Mouse (Mus musculus) liver (tissue): ENCODE data around the gene Fars2.
A peak's percentile ranks its signal among the peaks of the same experiment; 100 is the strongest.
"Not testable (repeated sequence)": the region's sequence is repeated elsewhere in the genome, so short reads cannot be mapped to it uniquely, and the experiment has no call there.

ENCODE experiments used
- DNase-seq: peaks from one replicate; pipeline ENCODE4 v3.0.0-alpha.2; 2020; ENCODE audit warnings: mixed read lengths

Fars2 gene

DNA sequence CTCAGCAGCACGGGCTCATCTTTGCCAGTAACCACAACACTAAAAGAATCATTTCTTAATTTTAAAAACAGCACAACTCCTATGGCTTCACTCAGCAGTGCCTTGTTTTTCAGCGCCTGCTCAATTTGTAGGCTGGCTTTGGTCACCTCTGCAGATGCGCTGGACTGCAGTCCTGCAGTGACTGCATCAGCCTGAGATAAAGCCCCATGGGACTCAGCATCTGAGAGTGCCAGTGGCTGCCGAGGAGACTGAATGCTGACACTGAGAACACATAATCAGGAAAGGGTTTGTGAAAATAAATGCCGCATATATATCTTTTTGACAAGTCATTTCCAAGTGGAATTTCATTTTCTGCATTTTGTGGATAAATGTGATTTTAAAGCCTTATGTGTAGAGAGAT is 268.9 kb downstream of the Fars2 start:
- no peak for DNase-seq

DNA sequence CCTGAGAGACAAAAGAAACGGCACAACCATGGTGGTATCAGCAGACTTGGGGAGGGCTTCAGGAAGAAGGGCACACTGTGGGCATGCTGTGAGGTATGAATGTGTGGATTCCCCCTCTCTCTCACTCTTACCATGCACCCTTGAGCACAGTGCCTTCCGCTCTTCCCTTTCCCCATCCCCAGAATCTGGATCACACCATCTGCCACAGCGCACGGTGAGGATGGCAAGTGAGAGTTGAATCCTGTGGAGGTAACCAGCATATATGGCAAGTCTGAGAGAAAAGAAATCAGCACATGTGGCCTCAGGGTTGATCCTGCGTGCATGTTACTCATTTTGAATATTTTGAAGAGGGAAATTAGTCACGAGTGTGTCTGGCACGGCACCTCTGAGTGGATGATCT is 274.7 kb downstream of the Fars2 start:
- no peak for DNase-seq

DNA sequence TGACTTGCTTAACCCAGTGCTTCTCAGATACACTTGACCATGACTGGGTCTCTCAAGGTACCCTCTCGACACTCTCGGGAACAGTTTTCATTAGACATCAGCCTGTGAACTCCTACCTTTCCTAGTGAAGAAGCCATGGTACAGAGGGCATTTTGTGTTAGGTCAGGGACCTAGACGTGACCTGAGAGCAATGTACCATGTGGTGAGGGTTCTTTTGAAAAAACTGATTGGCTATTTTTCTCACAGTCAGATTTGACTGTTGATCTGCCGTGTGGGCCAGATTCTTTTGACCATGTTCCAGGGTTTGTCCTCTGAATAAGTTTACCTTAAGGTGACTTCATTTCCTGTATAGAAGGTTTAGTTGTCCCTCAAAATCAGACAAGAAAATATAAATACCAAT is 275.5 kb downstream of the Fars2 start:
- no peak for DNase-seq

DNA sequence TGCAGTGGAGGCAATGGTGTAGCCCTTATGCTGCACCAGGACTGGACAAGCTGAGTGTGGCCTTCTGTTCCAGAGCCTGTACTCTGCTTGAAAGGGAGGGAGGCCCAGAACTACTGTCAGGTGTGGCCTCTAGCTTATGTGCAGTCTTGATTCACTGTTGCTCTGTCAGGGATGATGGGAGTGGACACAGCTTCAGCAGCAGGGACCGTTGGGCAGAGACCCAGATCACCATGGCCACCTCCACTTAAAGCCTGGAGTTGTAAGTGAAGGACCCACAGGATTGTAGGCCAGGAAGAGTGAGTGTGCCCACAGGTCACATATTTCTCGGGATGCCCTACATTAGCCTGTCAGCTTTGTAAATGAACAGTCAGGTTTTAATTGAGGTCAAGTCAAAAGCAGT is 283.8 kb downstream of the Fars2 start:
- DNase-seq, result no peak

DNA sequence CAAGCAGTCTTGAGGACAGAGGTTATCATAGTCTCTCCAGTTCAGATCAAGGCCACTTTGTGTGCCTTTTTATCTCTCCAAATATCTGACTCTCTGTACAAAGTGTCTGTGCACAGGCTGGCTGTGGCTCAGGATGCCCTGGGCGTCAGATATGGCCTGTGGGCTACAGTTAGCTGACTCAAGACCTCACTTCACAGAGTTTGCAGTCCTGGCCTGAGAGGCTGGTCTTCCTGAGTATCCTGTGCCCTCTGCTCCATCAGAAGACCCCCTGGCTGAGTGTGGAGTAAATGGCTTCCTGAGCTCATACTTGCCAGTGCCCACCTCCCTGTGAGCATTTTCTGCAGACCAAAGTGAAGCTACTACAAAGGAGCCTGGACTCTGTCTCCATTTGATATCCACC is 296.1 kb downstream of the Fars2 start:
- no peak for DNase-seq

DNA sequence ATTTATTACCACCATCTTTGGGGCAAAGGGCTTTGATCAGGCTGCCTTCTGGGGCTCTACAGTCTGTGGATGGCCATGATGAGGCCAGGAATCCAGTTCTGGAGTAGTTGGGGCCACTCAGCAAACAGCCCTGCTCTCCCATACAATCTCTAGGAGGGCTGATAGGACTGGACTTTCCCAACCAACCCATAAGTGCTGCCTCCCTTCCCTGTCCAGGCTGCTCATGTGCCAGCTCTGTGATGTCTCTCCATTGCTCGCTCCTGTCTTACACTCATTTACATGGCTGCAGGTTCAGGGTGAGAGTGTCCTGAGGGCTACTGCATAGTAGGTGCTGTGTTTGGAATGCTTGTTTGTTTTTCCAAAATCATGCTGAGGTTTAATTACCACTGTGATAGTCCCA is 298.0 kb downstream of the Fars2 start:
- no peak for DNase-seq

DNA sequence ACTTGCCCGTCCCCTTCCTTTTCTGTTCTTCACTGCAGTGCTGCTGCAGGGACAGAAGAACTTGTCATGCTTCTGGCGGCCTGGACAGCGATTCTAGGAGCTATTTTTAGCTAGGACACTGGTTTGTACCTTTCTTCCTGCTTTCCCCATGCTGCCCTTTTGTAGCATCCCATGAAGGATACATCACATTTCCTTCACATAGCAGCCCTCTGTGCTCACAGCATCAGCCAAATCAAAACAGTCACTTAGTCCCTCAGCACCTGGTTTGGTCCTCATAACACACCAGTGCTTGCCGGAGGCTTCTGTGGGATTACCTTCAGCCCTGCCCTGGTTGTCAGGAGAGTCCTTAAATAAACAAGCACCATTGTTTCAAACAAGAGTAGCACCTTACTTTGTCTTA is 299.3 kb downstream of the Fars2 start:
- DNase-seq, result no peak

DNA sequence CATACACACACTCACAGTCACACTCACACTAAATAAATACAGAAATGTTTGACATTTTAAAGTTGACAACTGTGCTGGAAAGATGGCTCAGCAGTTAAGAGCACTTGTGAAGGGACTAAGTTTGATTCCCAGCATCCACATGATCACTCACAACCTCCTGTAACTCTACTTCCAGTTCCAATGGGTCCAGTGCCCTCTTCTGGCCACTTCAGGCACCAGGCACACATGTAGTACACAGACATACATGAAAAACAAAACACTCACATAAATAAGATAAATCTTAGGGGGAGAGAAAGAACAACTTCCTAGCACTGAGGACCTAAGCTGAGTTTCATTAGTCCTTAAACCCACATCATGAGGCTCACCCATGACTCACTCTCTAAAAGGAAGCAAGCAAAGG is 302.1 kb downstream of the Fars2 start:
- DNase-seq, result no peak

DNA sequence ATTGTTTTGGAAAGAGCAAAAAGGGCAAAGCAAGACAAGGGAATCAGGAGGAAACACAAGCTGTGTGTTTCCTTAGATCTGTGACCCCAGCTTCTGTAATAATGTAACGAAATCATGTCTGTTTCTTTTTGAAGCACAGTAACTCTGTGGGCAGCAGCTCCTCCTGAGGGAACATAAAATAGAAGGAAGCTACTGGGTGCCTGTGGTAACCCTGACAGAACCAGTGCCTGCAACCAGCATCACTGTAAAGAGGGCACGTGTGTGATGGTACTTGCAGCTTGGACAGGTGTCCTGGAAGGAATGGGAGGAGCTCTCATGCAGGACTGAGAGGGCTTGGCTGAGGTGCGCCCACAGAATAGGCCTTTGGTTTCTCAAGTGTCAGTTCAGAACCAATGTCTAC is 305.2 kb downstream of the Fars2 start:
- no peak for DNase-seq

DNA sequence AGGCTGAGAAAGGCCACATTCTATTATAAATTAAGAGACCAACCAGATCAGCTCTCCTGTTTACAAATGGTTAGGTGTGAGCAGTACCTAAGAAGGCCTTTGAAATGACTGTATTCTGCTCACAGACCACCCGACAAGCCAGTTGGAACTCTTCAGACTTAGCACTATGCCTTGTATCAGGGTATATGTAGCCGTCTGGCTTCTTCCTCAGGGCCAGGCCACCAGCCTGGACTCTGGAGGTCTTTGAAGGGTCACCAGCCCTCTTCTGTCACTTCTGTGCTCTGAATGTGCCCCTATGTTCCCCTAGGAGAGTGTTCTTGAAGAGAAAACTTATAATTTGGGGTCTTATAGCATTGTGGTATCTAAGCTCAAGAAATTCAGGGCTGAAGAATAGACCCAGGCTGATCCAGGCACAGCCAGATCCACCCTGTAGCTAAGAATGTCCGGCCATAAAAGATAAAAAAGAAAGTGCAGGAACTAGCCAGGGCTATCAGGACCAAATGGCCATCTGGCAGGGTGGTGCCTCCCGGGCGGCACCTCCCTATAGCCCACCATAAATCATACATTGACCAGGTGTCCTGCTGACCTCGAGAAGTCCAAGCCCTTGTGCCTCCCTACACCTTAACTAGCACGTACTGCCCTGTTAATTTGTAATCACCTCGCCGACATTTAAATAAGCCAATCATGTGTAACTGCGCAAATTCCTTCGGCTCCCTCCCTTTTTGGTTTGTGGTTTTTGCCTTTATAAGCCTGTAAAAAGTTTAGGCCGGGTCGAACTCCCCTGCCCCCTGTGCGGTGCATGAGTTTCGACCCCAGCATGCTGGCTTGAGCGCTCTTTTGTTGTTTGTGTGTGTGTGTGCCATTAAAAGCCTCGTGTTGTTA is 308.9 kb downstream of the Fars2 start:
- not testable (repeated sequence) for DNase-seq

DNA sequence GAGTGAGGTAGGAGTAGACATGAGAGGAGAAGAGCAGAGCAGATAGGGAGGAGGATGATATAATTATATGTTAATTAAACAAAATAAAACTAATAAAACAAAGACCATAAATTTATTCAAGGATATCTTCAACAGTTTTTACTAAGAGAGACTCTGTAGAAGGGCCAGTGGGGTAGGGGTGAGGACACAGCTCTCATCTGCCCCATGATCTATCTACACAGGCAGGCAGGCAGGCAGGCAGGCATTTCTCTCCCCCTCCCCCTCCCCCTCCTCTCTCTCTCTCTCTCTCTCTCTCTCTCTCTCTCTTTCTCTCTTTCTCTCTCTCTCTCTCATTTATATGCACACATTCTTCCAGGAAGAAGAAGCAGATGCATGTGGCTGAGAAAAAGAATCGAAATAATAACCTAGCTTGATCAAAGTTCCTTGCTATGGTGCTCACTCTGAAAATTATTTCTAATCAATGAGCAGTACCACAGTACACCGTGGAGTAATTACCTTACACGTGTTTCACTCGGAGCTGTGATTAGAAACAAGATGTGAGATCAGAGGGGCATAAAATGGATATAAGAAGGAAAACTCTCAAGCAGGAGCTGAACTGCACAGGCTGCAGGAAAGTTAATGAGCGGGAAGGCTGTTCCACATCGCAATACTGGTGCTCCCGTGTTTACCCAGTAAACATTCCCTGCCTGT is 312.4 kb downstream of the Fars2 start:
- no peak for DNase-seq

DNA sequence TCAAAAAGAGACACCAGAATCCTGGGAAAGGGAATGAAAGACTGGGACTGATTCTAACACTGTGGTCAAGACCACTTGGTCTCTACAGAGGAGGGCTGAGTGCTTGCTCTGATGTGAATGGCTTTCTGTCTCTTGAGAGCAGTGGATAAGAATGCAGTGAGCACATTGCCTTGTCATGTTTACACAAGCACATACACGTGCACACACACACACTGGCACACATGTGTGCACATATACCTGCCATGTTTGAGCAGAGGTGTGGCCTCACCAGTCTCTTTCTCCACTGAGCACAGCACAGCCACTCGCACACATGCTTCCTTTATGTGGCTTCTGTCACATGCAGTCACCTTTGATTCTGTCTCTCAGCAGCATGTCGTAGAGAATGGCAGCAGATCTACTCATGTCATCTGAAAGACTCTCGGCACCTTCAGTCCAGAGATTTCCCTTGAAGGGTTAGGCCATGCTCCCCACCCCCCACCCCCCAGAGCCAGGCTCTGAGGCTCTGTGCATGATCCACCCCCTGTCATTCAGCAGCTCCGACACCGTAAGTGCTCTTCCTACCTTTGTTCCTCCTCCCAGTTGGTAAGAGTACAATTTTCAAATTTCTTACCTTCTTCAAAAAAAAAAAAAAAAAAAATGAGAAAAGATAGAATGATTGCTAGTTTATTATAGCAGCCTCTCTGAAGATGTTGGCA is 313.4 kb downstream of the Fars2 start:
- DNase-seq, result no peak

DNA sequence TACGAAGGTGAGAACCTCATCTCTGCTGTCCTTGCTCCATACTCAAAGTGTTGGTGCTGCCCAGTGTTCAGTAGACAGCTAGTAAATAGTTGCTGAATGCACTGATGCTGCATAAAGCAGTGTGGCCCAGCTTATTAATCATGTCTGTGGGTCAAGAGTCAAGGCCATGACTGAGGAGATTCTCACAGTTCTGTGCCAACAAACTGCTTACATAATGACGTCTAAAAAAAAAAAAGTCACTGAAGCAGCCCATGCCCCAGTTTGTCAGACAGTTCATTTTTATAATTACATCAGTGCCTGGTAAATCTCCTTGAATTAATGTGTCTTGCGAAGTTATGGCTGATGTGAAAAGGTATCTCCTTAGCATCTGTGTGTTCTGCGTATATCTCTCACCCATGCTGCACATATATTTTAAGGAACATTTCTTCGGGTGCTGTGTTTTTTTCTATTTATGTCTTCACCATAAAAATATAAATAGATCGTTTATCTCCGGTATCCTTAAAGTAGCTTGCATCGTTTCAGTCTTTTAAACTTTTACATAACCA is 314.8 kb downstream of the Fars2 start:
- no peak for DNase-seq

DNA sequence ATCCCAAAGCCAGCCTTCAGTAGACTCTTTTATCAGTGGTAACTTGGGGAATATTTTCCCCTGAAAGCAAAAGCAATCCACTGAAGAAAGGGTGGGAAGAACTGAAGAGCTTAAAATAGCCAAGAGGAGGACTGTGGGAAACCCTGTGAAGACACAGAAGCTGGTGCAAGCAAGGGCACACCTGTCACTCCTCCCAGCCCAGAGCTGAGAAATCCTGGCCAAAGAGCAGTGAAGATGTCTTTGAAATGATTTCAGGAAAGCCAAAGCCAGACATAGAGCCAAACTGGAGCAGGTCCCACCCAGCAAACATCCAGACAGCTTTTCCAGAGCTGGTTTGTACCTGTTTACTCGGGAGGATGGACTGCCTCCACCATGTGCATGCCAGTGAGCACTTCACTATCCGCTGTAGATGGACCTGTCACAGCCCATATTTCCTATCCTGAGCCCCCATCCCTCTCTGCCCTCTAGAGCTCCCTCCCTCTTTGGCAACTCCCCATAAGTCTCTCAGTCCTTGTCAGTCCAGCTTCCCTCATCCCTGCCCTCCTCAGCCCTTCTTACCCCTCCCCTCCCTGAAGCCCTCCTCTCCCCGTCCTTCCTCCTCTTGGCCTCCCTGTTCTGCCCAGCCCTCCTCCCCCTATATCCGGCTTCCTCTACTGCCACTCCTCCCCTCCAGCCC is 327.7 kb downstream of the Fars2 start:
- no peak for DNase-seq

DNA sequence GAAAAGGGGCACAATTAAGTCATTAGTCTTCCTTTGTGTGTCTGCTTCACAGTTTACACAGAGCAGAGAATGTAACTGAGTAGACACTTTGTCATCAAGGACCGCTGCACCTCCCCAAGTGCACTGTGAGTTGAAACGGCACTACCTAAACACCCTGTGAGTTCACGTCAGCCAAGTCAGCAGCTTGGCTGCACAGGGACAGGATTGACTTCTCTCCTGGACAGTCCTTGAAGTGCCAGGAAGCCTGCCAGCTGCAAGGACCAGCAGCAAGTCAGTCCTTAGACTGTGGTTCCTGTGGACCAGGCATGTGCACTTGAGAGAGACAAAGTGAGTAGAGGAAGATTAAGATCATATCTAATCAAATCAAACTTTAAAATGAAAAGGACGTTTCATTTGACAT is 330.7 kb downstream of the Fars2 start:
- DNase-seq, result no peak

DNA sequence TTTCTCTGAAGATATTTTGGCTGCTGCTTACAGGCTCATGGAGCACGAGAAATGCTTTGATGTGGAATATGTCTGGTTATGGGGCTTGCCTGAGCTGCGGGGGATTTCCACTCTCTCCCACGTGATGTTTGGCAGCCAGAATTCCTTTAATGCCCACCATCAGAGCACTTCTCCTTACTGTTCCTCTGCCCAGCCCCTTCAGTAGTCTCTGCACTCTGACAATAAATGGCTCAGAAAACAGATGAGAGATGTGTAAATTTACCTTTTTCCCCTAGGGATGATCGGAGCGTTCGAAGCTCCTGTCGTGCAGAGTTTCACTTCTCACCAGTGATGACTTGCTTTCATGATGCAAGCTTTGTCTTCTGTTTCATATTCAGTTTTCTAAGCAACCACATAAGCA is 331.4 kb downstream of the Fars2 start:
- no peak for DNase-seq

DNA sequence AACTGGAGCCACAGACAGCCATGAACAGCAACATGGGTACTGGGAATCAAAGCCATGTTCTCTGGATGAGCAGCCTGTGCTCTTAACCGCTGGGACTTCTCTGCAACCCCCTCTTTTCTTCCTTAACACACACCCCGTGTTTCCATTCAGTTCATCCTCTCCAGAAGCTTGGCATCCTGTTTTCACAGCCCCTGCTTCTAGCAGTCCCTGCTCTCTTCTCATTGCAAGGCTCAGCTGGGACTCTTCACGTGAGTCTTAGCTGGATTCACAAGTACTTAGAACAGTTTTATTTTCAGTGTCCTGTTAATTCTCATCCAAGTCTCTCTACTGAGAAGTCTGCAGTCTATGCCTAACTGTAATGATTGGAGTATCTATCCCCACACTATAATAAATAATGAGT is 334.2 kb downstream of the Fars2 start:
- DNase-seq, result no peak

DNA sequence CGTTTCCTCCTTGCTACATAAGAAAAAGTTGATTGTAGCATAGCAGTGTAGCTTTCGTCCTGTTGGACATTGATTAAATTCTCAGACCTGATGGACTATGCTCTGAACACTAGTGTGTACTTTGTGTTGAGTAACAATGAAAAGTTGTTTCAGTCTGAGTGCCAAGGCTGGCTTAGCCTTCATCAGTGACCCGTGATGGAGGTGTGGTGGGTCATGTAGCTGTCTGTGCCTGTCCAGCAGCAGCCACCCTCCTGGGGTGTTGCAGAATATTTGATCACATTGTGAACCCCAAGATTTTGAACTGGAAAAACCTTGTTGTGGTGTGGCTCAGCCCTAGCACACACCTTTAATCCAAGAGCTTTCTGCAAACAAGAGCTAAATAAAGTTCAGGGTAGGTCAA is 343.3 kb downstream of the Fars2 start:
- DNase-seq, result peak; percentile 11

DNA sequence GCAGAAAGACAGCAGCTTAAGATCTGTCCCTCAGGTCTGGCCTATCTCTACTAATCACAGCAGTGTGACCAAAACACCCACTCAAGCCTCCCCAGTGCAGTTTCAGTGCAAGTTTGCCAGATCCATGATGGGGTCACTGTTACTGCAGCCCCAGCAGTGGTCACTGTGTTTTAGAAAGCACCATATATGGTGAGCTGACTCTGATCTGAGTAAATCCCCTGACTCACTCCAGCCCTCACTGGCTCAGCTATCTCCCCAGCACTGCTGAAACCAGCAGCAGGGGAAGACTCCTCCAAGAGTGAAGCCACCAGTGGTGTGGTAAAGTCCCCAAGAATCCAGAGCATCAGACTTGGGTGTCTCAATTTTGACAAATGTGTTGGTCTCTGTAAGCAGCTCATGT is 346.5 kb downstream of the Fars2 start:
- no peak for DNase-seq

DNA sequence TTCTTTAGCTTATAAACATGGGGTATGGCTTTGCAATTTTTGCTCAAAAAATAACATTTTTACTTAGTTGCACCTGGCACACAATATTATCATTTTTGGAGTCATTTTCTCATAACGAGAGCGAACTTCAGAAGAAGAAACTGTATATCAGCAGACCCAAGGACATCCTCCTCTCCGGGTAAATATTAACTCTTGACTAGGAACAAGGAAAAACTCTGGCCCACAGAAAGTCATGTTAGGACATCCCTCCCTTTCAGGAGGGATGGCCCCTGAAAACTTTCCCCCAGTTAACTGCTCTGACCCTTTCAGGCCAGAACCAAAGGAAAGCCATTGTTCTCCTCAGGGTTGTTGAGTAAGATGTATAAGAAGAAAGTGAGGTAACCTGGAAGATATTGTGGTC is 348.9 kb downstream of the Fars2 start:
- not testable (repeated sequence) for DNase-seq

DNA sequence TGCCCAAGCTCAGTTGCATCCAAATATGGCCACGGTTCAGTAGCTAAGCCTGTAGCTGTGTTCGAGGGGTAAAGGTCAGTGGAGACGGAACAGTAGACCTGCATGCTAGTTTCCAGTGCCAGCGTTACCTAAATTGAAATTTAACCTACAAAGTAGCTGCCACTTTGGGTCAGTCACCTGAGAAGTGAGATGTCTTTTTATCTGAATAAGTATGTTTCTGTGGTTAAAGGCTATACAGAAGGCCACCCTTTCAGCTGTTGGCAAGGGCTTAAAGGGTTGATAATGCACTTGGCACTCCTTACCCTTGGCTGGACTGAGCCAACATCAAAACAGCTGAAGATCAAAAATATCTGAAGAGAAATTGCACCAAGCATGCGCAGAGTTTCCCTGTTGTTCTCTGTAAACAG is 349.3 kb downstream of the Fars2 start:
- DNase-seq, result no peak

DNA sequence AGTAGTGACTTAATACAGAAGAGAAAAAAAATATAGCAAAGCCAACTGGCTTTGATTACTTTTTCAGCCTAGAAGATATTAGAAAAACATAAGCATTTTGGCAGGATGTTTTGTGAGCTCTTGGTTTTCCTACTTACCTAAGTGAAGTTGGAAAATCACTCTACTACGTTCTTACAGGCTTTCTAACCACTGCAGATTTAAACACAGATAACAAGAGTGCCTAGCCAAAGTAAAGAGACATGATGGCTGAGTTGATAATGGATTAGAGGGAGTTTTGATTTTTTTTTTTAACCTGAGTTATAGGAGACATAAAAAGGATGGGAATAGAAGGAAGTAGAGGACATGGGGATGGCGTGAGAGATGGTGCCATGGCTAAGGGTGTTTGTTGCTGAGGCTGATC is 350.6 kb downstream of the Fars2 start:
- DNase-seq, result no peak

DNA sequence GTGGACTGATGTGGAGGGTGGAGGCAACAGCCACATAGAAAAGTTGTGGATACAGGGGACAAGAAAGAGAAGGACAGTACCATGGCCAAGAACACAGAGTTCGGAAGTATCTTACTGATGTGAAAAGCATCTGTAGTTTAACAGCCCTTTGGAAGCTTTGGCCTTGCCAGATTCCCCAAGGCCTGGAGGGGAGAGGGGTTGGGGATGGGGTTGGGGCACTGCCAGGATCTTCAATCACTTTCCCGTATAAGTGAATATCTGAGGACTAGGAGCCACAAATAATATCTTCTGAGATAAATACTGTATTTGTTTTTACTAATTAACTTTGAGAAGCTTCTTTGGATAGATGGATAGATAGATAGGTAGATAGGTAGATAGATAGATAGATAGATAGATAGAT is 351.8 kb downstream of the Fars2 start:
- no peak for DNase-seq
